Mouse (Mus musculus): Measurements from ENCODE around the gene Slc22a23.

Slc22a23 gene

DNA sequence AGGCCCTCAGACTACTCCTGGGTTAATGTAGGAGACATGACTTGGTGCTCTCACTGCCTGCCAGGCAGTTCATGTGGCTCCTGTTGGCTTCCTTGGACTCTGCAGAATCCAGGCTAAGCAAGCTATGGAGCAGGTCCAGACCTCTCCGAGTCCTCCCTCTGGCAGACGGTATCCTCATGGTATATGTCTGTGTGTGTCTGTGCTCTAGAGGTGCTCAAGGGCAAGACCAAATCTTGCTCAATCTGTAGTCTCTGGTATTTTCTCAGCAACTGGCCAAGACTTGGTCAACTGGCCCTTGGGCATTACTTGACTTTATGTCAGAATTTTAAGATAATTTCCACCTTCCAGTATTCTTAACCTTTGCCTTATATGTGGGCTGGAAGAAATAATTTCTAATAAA lies 159.6 kb downstream of the Slc22a23 start:
- DNase-seq (ENCODE audit: extremely low spot score, low read depth, low spot score): no peak

GRCm38 (mm10) chr13:34181624-34182023 lies 163.4 kb downstream of the Slc22a23 start:
- no peak for DNase-seq (ENCODE audit: extremely low spot score, low read depth, low spot score)

DNA sequence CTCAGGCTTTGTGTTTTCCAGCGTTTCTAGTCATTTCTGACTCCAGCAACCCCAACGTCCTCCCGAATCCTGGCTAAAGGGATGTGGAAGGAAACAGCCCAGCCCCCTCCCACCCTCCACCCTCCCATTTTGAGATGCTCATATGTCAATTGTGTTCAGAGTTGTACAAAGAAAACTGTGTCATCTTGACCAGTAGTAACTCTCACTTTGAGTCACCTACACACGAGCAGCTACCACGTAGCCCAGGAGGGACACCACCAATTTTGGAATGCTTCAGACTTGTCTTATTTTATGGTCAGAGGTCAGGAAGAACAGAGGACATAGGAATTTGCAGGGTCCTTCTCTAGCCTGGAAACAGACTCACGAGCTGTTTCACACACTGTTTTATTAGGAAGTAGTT lies 171.0 kb downstream of the Slc22a23 start:
- DNase-seq (ENCODE audit: extremely low spot score, low read depth, low spot score): no peak

GRCm38 (mm10) chr13:34163304-34163975 lies 181.5 kb downstream of the Slc22a23 start:
- DNase-seq (ENCODE audit: extremely low spot score, low read depth, low spot score): no peak

DNA sequence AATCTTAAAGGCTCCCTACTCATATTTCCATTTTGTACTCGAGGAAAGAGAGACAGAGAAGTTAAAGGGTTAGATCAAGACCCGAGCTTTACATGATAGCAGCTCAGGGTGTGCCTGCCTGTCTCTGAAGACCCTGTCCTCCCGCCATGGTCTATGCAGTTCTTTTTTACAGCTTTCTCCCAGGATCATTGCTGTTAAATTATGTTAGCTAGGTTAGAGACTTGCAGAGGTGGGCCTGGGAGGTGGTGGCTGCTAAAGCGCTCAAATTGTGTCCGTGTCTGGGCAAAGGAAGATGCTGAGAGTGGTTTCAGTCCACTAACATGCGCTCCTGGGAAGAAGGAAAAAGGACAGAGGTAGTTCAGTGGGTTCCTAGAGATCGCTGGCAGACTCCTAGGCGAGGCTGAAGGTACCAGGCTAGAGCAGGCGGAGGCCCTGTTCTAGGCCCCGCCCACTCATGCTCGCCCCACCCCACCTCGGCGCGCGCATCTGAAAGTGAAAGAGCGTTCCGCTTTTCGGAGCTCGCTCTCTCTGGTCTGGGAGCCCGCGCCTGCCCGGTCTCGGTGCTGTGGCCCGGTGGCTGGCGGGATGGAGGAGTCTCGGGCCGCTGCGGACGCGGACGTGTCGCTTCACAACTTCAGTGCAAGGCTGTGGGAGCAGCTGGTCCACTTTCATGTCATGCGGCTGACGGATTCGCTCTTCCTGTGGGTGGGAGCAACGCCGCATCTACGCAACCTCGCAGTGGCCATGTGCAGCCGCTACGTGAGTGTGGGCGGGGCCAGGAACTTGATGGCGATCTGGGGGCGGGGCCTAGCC lies 182.3 kb downstream of the Slc22a23 start, which contains the start of gene Psmg4:
TSS of gene Psmg4 (plus strand) at position 474 of the 813 bp plus-strand sequence.
- no peak for DNase-seq (ENCODE audit: extremely low spot score, low read depth, low spot score)

DNA sequence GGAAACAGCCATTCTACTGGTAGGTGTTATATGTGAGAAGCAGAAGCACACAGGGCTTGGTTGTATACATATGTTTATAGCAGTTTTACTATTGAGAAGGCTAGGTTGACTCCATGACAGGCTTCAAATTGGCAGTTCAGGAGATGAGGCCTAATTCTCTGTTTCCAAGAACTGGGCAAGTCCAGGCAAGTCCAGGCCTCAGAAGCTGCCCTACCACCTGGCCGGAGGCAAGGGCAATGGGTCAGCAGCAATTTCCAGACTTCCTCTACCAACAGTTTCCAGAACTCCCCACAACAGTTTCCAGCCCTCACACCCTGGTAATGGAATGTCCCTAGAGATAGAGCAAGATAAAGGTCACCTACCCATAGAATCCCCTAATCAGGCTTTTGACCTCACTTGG lies 185.1 kb downstream of the Slc22a23 start:
- DNase-seq (ENCODE audit: extremely low spot score, low read depth, low spot score): no peak

DNA sequence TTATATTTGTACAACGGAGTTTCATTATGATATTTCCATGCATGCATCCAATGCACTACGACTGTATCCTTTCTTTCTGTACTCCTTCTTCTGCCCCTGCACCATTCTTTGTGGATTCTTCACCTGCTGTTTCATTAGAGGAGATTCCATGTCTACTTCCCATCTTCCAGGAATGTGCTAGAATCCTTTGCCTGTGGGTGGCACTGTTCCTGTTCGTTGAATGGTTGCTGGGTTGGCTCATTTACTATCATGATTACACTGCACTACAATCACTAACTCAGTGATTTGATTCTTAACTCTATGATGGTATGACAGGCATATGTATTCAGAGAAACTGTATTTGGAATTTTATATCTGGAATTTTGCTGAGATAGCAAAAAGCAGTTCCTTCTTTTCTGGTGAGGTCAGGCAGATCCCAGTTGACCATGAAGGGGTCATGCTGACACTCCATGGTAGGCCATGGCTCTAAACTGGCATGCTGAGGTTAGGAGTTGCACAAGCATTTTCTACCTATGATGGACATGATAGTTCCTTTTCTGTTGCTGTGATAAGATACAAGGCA lies 187.3 kb downstream of the Slc22a23 start:
- no peak for DNase-seq (ENCODE audit: extremely low spot score, low read depth, low spot score)

DNA sequence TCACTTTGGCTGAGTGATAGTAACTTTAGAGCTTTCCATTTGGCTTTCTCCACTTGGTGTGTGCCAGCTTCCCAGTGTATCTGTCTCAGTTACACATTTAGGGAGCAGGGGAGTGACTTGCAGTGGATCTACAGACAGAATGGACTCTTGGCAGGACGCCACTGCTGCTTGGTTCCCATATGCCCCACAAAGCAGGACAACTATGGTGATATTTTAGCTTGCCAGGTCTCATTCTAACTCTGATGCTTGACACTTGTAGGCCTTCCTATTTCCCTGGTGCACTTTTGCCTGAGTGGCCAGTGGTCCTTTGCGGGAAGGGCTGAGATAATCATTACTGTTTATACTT lies 188.2 kb downstream of the Slc22a23 start:
- no peak for DNase-seq (ENCODE audit: extremely low spot score, low read depth, low spot score)

DNA sequence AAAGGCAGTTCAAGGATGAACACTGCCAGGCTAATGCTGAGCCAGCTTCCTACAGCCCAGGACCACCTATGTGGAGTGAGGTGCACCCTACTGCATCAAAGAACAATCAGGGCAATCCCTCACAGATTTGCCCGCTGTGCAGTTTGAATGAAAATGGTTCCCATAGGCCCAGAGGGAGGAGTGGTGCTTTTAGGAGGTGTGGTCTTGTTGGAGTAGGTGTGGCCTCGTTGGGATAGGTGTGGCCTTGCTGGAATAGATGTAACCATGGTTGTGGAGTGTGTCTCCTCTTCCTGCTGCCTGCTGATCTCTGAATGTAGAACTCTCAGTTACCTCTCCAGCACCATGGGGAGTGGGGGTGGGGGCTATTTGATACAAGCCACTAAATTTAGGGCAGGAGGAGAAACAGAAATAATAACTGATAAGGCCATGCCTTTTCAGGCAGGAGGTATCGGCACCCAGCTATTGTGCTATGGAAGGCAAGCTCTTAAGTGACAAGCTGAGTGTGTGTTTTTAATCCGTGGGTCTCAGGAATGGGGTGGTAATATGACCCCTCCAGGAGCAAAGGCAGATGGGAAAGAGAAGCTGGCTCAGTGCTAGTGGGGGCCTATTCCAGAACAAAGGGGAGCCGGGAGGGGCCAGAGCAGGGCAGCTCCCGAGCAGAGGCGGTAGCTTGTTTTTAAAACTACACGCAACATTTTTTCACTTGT lies 188.7 kb downstream of the Slc22a23 start:
- DNase-seq (ENCODE audit: extremely low spot score, low read depth, low spot score): no peak

DNA sequence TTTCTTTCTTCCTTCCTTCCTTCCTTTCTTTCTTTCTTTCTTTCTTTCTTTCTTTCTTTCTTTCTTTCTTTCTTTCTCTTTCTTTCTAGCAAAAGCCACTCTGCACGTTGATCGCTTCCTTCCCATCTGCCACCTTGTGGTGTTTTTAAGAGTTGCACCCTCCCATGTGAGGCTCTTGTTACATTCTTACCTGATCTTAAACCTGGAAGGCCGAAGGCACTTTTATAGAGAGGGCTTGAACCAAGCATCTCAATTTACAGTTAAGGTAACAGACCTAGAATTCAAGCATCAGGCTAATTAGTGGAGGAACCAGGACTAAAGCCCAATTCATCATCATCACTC lies 190.1 kb downstream of the Slc22a23 start:
- no peak for DNase-seq (ENCODE audit: extremely low spot score, low read depth, low spot score)

GRCm38 (mm10) chr13:34154217-34154930 lies 190.6 kb downstream of the Slc22a23 start:
- DNase-seq (ENCODE audit: extremely low spot score, low read depth, low spot score): no peak

- no peak for DNase-seq (ENCODE audit: extremely low spot score, low read depth, low spot score)
Observed at GRCm38 (mm10) chr13:34153254-34154011, 191.5 kb downstream of the Slc22a23 start.

DNA sequence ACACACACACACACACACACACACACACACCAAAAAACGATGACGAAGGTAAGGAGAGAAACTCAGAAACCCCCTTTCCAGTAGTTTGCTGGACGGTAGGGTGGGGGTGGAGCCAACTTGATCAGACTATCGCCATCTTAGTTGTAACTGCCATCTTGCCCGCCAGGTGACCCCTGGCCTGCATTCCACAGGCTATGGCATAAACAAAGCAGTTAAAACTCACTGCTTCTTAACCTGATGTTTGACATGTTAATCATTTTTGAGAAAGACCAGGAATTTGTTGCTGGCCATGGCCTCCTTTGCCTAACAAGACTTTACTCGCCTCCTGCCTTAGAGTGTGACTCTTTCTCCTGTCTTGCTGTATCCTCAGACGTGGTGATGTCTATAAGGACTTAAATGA lies 192.3 kb downstream of the Slc22a23 start:
- no peak for DNase-seq (ENCODE audit: extremely low spot score, low read depth, low spot score)

- no peak for DNase-seq (ENCODE audit: extremely low spot score, low read depth, low spot score)
Observed at GRCm38 (mm10) chr13:34151425-34151824, 193.6 kb downstream of the Slc22a23 start.

GRCm38 (mm10) chr13:34150271-34151027 lies 194.5 kb downstream of the Slc22a23 start:
- no peak for DNase-seq (ENCODE audit: extremely low spot score, low read depth, low spot score)

GRCm38 (mm10) chr13:34149463-34150176 lies 195.4 kb downstream of the Slc22a23 start:
- no peak for DNase-seq (ENCODE audit: extremely low spot score, low read depth, low spot score)

- no peak for DNase-seq (ENCODE audit: extremely low spot score, low read depth, low spot score)
Observed at GRCm38 (mm10) chr13:34148767-34149392, 196.1 kb downstream of the Slc22a23 start.

GRCm38 (mm10) chr13:34148181-34148580 lies 196.8 kb downstream of the Slc22a23 start:
- no peak for DNase-seq (ENCODE audit: extremely low spot score, low read depth, low spot score)

Data from hindlimb bud, embryonic 11.5 days (tissue).